Mouse (Mus musculus) bone marrow, adult 2 months (tissue): Measurements from ENCODE around the gene Trp53rkb.

Source experiments
- CTCF ChIP-seq: fragments of 200-500 bp; IDR thresholded peaks from 2 replicates; pipeline ENCODE4 v1.5.1; 2011; ENCODE audit warnings: low read length, control low read depth; ENCODE audit not compliant: control insufficient read depth, insufficient read depth
- POLR2A ChIP-seq: fragments of 200-500 bp; IDR thresholded peaks from 2 replicates; pipeline ENCODE4 v1.6.1; 2011; ENCODE audit warnings: low read depth, mild to moderate bottlenecking, control low read depth, low read length, borderline replicate concordance; ENCODE audit not compliant: control insufficient read depth

- TF ChIP-seq CTCF (no peak), POLR2A (no peak)
Measured at GRCm38 (mm10) chr2:166776272-166776671, 16.1 kb upstream of the Trp53rkb start.
